Mouse (Mus musculus) cerebellum, postnatal 10 days (tissue): ENCODE results near the gene Spock1.

Source experiments
- DNase-seq, 2 experiments: peaks; one replicate each; pipeline ENCODE4 v3.0.0; 2021; ENCODE audit warnings: mixed read lengths in 2 of 2

The Spock1 gene

GRCm38 (mm10) chr13:57588558-57589273, 319.4 kb downstream of the Spock1 start:
- no peak for DNase-seq

DNA sequence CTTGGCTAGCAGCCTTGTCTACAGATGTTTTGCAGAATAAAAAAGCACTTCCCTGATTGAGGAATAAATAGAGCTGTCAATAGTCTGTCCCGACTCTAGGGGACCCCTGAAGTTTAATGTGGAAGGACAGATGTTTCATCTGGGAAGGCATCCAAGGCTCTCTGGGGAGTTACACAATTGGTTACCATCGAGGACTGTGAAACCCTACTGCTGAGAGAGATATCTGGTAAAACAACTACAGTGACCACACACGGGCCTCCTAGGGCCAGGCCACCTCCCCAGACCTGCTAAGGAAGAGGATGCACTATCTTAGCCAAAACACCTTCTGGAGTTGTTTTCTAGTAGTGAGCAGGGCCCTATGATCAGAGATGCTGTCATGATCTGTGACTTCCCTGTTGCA, 323.0 kb downstream of the Spock1 start:
- DNase-seq = no peak

DNA sequence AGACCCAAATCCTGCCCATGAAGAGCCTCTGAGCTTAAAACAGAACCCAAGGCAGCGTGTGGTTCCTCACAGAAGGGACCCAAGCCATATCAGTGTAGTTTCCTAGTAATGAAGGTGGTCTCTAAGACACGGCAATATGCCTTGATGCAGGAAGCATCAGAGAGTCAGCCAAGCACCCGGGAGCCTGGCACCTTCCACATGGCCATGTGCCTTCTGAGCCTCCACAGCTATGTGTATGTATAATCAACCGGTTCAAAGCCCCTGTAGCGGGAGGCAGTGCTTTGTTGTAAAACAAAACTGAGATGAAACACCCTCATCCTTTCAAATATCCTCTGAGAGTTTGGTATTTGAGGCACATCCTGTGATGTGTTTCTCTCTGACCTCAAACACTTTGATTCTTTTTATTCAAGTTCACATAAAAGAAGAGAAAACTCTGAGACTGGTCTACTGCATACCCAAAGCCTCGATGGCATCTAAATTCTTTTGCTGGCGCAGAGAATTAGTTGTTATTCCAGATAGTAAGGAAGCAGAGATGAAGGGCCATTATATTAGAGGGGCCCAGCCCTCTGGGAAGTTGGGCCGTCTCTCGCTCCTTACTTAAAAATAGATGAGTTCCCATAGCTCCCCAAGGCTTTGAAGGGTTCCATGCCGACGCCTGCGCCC, 325.7 kb downstream of the Spock1 start:
- DNase-seq = peak; percentile 24 to 43

DNA sequence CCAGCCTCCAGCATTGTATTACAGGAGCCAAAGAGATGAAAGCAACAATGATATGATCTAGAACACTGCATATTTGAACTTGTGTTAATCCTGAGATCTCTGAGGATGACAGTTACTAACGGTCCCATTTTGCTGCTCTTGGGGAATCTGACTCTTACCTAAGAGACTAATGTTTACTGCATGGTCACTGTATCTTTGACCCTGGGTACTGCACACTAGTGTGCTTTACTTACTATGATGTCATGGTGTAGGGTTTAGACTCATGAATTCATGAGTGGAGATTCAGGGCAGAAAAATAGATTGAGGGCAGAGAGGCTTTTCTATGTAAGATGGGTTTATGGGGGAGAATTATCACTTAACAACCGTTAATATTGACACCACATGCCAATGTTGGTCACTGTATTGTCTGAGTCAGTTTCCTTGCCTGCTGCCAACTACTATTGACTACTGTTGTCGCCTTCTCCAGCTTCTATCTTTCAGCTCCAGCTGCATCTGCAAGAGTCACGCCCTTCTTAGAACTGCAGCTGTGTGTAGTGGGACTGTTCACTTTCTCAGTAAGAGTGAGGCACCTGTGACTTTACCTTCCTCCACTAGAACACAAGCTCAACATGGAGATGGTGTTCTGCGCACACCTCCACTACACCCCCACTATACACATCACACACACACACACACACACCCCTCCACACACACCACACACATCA, 330.4 kb downstream of the Spock1 start:
- DNase-seq = no peak

- no peak for DNase-seq
Measured at GRCm38 (mm10) chr13:57573501-57573900, 334.6 kb downstream of the Spock1 start.

GRCm38 (mm10) chr13:57568404-57568803, 339.7 kb downstream of the Spock1 start:
- DNase-seq = no peak

DNA sequence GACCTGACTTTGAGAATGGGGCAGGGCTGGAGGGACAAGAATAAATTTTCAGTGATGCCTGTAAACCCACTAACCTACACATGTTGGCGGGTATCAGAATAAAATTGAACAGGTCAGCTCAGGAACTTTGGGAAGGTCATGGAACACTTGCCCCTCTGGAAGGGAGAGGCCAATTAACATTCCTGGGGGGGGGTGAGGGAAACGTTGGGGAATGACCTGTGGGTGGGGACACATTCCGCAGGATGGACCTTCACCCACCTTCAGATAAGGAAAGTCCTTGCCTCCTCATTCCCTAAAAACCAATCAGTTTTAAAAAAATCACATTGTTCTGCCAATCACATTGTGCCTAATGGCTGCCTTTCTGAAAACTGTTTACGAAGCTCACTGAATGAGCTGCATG, 352.9 kb downstream of the Spock1 start:
- no peak for DNase-seq

DNA sequence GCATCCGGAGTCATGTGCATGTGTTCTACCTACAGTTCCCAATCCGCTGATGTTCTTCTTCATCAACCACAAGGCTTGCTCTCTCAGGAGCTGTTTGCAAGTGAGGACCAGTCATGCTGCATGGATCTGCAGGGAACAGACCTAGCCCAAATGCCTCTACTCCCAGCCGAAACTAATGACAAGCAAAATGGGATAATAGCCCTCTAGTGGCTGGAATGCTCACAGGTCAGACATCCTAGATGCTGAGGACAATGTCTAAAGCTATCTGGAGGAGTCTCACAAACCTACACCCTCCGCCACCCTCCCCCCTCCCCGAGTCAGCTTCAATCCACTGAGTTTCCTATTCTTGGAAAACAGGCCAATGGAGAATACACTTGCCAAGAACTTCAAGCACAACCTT, 358.4 kb downstream of the Spock1 start:
- DNase-seq = peak; percentile 41 to 51

DNA sequence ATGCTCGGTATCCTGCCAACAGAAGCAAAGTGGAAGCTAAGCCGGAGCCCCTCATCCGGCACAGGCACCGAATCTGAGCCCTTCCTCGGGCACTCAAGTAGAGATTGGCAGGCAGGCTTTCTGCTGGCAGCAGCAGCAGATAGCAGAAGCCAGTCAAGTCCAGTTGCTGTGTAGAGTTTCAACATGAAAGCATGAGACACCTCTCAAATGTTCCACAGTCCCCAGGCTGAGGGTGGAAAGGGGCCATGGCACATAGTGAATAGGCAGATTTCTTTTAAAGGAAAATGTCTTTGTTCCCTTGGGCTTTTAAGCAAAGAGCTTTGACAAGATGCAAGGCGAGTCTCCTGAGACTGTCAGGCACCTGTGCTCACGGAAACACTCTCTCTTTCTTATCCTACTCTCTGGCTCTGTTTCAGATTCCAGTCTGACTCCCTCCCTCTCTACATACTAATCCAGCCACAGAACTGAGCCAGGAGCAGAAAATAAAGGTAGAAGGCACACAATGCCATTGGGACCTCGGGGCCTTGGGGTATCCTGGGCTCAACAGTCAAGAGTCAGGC, 371.1 kb downstream of the Spock1 start:
- DNase-seq = peak; percentile 28 to 36

DNA sequence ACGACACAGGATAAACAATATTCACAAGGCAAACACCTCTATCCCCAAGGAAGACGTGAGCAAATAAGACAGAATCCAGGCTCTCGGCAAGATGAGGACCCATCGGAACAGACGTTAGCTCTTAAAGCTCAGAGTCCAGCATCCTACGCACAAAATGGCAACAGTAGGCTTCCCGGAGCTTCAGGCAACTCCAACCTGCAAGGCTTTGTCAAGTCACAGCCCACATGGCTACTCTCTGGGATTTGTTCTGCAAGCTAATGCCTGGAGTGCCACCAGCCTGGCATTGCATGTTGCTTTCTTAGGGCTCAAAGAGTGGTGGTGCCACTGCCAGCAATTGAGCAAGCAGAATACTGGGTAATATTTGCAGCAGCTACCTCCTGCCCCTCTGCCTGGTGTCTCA, 373.8 kb downstream of the Spock1 start:
- DNase-seq = no peak

DNA sequence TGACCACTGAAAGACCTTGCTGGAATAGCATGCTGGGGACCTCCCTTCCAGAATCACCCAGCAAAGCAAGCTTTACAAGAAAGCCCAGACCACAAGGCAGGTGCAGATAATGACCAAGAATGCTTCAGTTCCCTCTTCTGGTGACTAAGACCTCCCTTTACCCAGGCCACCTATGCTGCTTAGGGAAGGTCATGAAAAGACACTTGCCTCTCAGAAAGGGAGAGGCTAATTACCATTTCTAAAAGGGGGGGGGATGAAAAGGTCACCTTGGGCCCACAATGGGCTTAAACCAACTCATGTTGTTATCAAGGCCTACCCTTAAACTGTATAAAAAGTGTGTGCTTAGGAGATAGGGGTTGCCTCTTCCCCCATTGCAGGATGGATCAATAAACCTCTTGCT, 382.2 kb downstream of the Spock1 start:
- no peak for DNase-seq

DNA sequence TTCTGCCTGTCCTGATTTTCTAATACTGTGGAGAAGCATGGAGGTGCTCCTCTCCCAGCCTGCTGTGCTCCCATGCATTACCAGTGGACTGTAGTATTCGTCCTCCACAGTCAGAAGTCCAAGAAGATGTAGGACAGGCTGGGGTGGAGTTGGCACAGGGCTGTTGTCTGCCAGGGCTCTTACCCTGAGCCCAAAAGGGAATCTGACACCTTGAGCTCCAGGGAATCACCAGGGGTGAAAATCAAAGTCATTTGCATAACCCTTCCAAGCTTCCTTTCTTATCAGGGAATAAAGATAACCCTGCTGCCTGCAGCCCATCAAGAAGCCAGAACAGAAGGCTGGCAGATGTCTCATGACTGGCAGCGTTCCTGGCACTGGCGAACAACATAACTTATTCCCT, 383.6 kb downstream of the Spock1 start:
- peak in 1 of 2 experiments; percentile 29 for DNase-seq

DNA sequence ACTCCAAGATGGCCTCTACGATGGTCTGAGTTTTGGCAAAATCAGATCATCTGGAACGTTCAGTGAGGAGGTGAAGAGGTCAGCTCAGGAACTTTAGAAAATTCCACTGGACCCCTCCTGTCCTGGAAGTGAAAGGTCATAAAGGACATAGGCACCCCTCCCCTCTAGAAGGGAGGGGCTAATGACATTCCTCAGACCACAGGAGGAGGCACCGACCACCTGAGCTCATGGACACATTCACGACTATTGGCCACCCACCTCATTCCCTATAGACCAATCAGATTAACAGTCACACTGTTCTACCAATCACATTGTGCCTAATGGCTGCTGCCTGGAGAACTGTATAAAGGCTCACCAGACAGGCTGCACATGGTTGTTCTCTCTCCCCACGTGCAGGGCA, 384.8 kb downstream of the Spock1 start:
- no peak for DNase-seq

DNA sequence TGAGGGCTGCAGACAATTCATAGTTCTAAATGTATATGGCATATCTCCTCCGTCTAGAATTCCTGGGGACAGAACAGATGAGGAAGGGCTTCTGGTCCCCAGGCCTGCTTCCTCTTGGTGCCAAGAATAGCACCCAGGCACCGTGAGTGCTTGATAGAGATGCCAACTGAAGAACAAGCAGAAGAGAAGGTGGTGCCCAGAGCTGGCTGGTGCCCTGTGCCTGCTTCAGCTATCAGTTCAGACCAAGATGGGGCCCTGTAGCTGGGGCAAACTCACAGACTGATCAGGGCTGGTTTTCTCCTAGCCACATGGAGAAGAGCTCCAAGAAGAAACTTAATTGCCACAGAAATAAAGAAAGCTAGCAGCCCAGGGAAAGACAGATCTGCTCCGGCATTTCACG, 385.8 kb downstream of the Spock1 start:
- DNase-seq = no peak

DNA sequence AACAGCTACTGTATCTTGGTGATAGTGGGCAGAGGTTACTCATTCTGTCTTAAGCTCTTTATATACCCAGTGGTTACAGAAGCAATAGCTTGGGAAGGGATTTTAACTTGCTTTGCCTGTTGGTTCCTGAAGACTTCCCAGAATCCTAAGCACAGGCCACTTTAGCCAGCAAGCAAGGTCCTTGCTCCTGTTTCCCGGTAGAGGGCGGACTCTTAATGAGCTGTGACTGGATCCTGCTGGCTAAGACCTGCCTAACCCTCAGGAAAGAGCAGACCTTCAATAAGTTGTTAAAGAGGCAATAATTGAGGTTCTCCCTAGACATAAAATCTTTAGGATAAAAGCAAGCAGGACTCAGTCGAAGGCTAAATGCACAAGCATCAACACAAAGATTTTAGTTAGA, 387.0 kb downstream of the Spock1 start:
- peak; percentile 67 to 71 for DNase-seq

DNA sequence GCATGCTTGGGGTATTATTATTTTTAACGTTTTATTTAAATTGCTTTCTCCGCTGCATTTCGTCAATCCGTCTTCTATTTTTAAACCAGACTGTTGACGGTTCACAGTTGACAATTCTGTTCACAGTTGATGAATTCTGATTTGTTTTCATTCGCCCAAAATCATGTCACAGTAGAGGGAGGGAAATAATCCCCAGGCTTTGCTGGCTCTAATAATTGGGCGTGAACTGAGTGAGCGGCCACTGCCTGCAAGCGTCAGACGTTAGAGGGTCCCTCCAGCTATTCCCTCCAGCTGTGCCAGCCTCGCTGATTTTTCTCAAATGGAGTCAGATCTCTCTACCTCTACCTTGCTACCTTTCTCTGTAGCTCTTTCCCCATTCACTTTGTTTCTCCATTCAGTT, 388.3 kb downstream of the Spock1 start:
- DNase-seq = no peak

DNA sequence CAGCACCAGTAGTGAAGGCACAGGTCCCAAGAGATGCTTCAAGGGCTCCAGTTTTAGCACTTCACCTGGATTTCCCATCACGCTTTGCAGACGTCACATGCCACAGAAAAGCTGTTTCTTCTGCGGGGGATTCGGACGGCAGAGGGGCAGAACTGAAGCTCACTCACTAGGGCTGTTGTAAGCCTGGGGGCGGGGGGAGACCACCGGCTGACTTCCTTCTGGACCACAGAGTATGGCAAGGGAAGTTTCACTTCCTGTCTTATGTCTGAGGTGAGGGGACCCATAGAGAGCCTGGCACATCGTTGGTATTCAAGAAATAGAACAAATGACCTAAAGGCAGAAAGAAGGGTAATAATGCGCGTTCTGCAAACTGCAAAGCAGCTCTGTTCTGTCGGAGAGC, 392.4 kb downstream of the Spock1 start:
- no peak for DNase-seq

DNA sequence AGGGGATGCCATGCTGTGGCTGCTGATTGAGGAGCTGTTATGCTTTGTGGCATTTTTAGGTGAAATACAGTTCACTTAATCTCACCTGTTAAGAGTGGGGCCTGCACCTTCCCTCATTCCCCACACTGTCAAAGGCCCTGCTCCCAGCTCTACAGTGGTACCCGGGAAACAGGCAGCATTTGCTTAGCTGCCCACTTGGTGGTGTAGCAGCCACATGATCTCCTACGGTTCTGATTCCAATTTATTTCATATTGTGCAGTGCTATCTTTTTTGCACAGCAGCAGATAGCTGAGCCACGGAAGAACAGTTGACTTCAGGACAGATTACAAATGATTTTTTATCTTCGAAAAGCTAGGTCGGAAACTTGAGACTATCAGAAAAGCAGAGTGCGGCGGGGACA, 406.6 kb downstream of the Spock1 start:
- no peak for DNase-seq

DNA sequence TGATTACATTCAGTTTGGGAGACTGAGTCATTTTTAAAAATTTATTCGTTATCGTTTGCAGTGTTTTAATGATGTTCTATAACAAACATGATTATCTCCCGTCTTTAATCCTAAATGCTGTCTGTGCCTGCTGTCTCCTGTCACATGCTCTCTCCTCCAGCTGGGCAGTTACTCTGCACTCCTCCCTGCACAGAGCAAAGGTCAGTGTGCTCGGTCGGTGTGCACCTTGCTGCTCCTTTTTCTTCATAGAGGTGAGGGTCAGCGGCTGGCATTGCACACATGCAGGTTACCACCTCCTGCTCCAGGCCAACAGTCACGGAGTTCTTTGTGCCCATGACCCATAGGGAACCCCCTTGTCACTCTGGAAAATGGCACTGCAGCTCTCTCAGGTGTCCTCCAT, 411.4 kb downstream of the Spock1 start:
- DNase-seq = no peak

DNA sequence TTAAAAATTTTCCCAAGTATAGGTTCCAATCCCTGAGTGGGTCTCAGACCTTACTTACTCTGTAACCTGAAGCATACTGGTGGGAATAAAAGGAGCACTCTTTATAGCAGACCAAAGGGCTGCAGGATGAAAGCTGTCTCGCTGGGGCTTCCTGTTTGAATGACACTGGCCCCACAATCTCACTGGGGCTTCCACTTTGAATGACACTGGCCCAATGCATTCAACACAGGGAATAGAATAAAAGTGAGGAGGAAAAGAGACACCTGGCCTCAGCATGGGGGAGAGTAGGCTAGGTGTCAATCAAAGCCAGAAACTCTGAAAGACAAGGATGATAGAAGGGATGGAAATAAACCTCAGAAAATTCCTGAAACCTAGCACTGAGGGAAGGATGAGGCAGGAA, 413.3 kb downstream of the Spock1 start:
- no peak for DNase-seq

- DNase-seq = peak; percentile 72 to 78
Measured at GRCm38 (mm10) chr13:57488926-57489325, 419.2 kb downstream of the Spock1 start.

DNA sequence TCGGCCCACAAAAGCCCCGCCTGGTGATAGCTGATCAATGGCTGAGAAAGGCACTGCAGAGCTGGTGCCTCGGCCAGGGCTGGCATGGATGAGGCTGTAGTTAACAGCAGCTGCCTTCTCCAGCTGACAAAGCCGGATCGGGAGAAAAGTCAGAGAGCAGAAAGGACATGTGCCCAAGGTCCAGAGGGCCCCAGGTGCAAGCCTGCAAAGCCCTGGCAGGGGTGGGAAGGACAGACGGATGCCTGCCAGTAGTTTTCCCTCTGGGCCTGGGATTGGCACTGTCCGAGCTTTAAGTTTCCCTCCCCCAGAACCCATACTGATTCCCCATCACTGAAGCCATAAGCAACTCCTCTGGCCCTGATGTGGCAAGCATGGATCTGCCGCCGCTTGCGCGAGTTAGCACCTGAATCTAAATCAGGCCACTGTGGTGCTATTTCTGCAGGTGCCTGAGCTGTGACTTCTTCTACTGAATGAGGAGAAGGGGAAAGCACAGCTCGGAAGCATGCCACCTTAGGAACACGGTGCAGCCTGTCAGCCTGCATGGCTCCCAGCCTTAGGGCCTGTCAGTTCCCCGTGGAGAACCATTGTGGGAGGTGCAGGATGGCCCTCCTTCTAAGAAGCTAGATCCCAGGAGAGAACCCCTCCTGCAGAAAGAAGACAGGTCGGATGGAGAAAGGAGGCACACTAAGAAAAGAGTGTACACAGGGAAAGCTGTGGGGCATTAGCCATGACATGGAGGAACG, 423.5 kb downstream of the Spock1 start:
- peak; percentile 62 to 72 for DNase-seq

DNA sequence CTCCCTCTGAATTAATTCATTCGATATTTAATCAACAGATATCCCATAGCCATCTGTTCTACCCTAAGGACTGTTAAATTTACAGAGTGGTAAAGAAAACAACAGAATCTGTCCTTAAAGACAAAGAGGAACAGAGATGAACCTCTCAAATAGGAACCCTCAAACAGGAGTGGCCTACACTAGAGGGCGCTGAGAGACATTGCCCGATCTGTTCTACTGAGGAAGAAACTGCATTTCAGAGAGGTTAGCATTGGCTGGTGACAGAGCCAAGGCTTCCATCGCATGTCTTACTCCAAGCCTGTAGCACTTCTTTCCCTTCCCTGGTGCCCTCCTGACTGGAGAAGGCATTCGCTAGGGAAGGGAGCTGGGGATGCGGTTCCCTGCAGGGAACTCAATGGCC, 431.4 kb downstream of the Spock1 start:
- DNase-seq = peak; percentile 73 to 75
